1 mouse cellular context compared by ENCODE assay signal in genomic region chr1:39691974-39692373, GRCm38 (mm10).
TF ChIP-seq lines count a peak whose summit lies in the region.

No protein-coding gene starts in this region.

TF ChIP-seq in myocyte, 11 proteins besides CTCF, POLR2A, EP300 and RAD21 (continued from another document):
- TF ChIP-seq SRF (IDR thresholded peaks at IDR 0.05; ENCODE audit: control insufficient read depth, insufficient read length, low read depth) (no peak), E2F4 (IDR thresholded peaks at IDR 0.05; ENCODE audit: insufficient read depth) (no peak), REST (IDR thresholded peaks at IDR 0.05; ENCODE audit: insufficient read depth, insufficient read length) (no peak), MYOG (IDR thresholded peaks at IDR 0.05; ENCODE audit: control insufficient read depth in 1 of 3, insufficient read depth in 1 of 3, insufficient read length in 2 of 3, low read depth in 2 of 3) (peak in 2 of 3 experiments; percentile 11 to 77), MYOD1 (IDR thresholded peaks at IDR 0.05; ENCODE audit: control insufficient read depth in 1 of 3, insufficient read length in 2 of 3, low read depth in 2 of 3) (peak; percentile 89 to 97 (median 94))
